In genomic region chr3:53016436-53017340, GRCm38 (mm10) we compare ENCODE assay signal across 8 mouse cellular contexts. TPM values are rescaled to one million over a fixed set of nuclear protein-coding genes. Genes with fewer than 3 reads are reported as not detected.
DNase-seq lines count a peak whose midpoint lies in the region; ATAC-seq and TF ChIP-seq lines count a peak whose summit lies in the region.

TSS of gene Cog6 (minus strand) at chr3:53017237.

- peaks cover 3% of the 10 kb centered on the region; the same call in 1 of the 2 replicates for H3K36me3 ChIP-seq in hindbrain, postnatal 0 days (ENCODE audit: insufficient read depth, low read length)

- intact Hi-C loops in gastrocnemius, adult 2 months (cut with DNase I), result loop anchor here (5.0 kb wide), 1 partner anchor 446 kb away; the partner anchor contains the start of genes Nhlrc3 and Proser1
- intact Hi-C loops in left cerebral cortex, adult 2 months (cut with DNase I), result loop anchor here (5.0 kb wide), 1 partner anchor 446 kb away; the partner anchor contains the start of genes Nhlrc3 and Proser1

- peak; percentile 67 for DNase-seq in WW6 (ENCODE audit: low read depth, low spot score)
- DNase-seq in cerebellum, postnatal 4 days (ENCODE audit: low spot score in 2 of 2), result peak; percentile 64 to 88
- DNase-seq in gastrocnemius, adult 2 months, result peak; percentile 90
- peak; percentile 97 for DNase-seq in hindbrain, postnatal 0 days (ENCODE audit: low spot score)
- peak; percentile 79 to 86 for DNase-seq in left cerebral cortex, adult 2 months (ENCODE audit: extremely low spot score in 1 of 2, low spot score in 2 of 2)
- peak; percentile 73 to 80 for DNase-seq in right cerebral cortex, adult 2 months (ENCODE audit: low spot score in 2 of 2)
- DNase-seq in urinary bladder, postnatal 14 days (ENCODE audit: low spot score), result peak; percentile 81

- ATAC-seq in hindbrain, postnatal 0 days, result peak; percentile 94
- ATAC-seq in megakaryocyte, adult 5-6 weeks (ENCODE audit: poor library complexity, severe bottlenecking), result peak; percentile 98

- peak within 1 kb of the TSS; percentile 94 for H3K27ac ChIP-seq in gastrocnemius, adult 2 months
- H3K27ac ChIP-seq in hindbrain, postnatal 0 days, result peak within 1 kb of the TSS; percentile 71
- peak within 1 kb of the TSS; percentile 89 for H3K27ac ChIP-seq in left cerebral cortex, adult 2 months

- no peaks in the 10 kb centered on the region for H3K27me3 ChIP-seq in hindbrain, postnatal 0 days (ENCODE audit: insufficient read depth, low read length)

- no peak for TF ChIP-seq CTCF in gastrocnemius, adult 2 months (IDR thresholded peaks at IDR 0.05)
- no peak for TF ChIP-seq CTCF in hindbrain, postnatal 0 days (IDR thresholded peaks at IDR 0.05; ENCODE audit: low read depth)
- TF ChIP-seq CTCF in left cerebral cortex, adult 2 months (IDR thresholded peaks at IDR 0.05), result no peak

- peak within 1 kb of the TSS; percentile 78 for H3K9ac ChIP-seq in hindbrain, postnatal 0 days (replicated peaks; ENCODE audit: low read length)

- peak within 1 kb of the TSS; percentile 86 for H3K4me2 ChIP-seq in hindbrain, postnatal 0 days (ENCODE audit: low read depth, low read length)

- no peaks in the 10 kb centered on the region for H3K9me3 ChIP-seq in hindbrain, postnatal 0 days (ENCODE audit: low read length)

- no peaks in the 10 kb centered on the region for H3K4me1 ChIP-seq in hindbrain, postnatal 0 days (ENCODE audit: insufficient read depth, low read length)

- H3K4me3 ChIP-seq in gastrocnemius, adult 2 months, result peak within 1 kb of the TSS; percentile 94
- H3K4me3 ChIP-seq in hindbrain, postnatal 0 days (ENCODE audit: low read length), result peak within 1 kb of the TSS; percentile 85
- H3K4me3 ChIP-seq in left cerebral cortex, adult 2 months, result peak within 1 kb of the TSS; percentile 95

- 5% methylated on average over 53 of the region's 53 CpGs for WGBS in hindbrain, postnatal 0 days

RNA-seq across cellular contexts. Expression of gene Cog6, which starts in this region (rescaled TPM):
- 10 to 100 TPM; 42.1 to 45.1 TPM for total RNA-seq in gastrocnemius, adult 2 months (2021)
- total RNA-seq in hindbrain, postnatal 0 days (2014; rRNA removed), result 23.6 and 28.0 TPM in 2 replicates
- polyA plus RNA-seq in hindbrain, postnatal 0 days (2015; fragmentation: Nextera tagmentation; extraction: Ambion mirVana), result 24.8 and 27.6 TPM in 2 replicates
- 10 to 100 TPM; 41.9 to 46.7 TPM for total RNA-seq in left cerebral cortex, adult 2 months (2021)
- total RNA-seq in megakaryocyte, adult 5-6 weeks (2015), result 17.4 and 18.4 TPM in 2 replicates
- 23.2 and 24.7 TPM in 2 replicates for total RNA-seq in megakaryocyte, adult 5-6 weeks (2017)

Comparison
In these comparisons a context has a peak if more than half of its experiments do, and no peak if none do; other contexts are left out.
1. Peak in every context shown above with its lines: DNase-seq, ATAC-seq, H3K4me3 ChIP-seq and H3K27ac ChIP-seq.